Mouse (Mus musculus) heart, adult 10 weeks (tissue): Measurements from ENCODE around the gene Sp9. TPM values are rescaled to one million over a fixed set of nuclear protein-coding genes. Genes with fewer than 3 reads are reported as not detected.

Experiments
- polyA plus RNA-seq: library from polyadenylated mRNA; stranded (reverse); fragments of 350-450 nt; fragmentation: Illumina TruSeq; extraction: RNeasy Lipid Tissue Mini Kit (QIAGEN cat#74804); gene quantifications from one replicate; pipeline ENCODE4 v1.2.3, GENCODE M21; 2014; ENCODE audit warnings: low read depth, low replicate concordance

The Sp9 gene
- not detected for polyA plus RNA-seq

GRCm38 (mm10) chr2:73271459-73272161 lies at the start of gene Sp9:
Gene Sp9, plus strand, starts transcription at chr2:73271925.

GRCm38 (mm10) chr2:73312152-73313116 lies 40.7 kb downstream of the Sp9 start, which contains the start of the genes Scrn3 and Cir1:
Gene Scrn3, plus strand, starts transcription at chr2:73312601.
Gene Cir1, minus strand, starts transcription at chr2:73312701.

Other genes with a start within 250 kb of the Sp9 start
- 37.5 TPM for gene Ola1, start 53.0 kb upstream of the Sp9 start, polyA plus RNA-seq
- gene Scrn3, start 40.7 kb downstream of the Sp9 start, polyA plus RNA-seq = 31.7 TPM
- gene Cir1, start 40.8 kb downstream of the Sp9 start, polyA plus RNA-seq = 20.2 TPM
- 10.0 TPM for gene Gpr155, start 114.6 kb downstream of the Sp9 start, polyA plus RNA-seq